Mouse (Mus musculus) G1E (cell line): ENCODE measurements around the gene Pear1. TPM values are rescaled to one million over a fixed set of nuclear protein-coding genes. Genes with fewer than 3 reads are reported as not detected.

Experiments
- ATAC-seq: 2 replicates; pipeline ENCODE4 v1.8.0; 2016; ENCODE audit warnings: mild to moderate bottlenecking; ENCODE audit not compliant: insufficient number of reproducible peaks, poor library complexity, low FRiP score, severe bottlenecking; ENCODE audit errors: extremely low read depth
- DNase-seq: peaks from one replicate; pipeline ENCODE4 v3.0.0; 2012; ENCODE audit warnings: low spot score
- H3K27me3 ChIP-seq: 2 replicates; pipeline ENCODE4 v1.6.1; 2012; ENCODE audit warnings: mild to moderate bottlenecking, low read length, inconsistent platforms; ENCODE audit not compliant: insufficient read depth
- H3K36me3 ChIP-seq: replicated peaks from 2 replicates; pipeline ENCODE3; 2012; ENCODE audit warnings: mild to moderate bottlenecking, inconsistent platforms
- H3K4me1 ChIP-seq: 2 replicates; pipeline ENCODE4 v1.6.1; 2012; ENCODE audit warnings: low read depth, low read length, inconsistent platforms, mixed read lengths; ENCODE audit not compliant: insufficient read depth
- H3K4me3 ChIP-seq: 2 replicates; pipeline ENCODE4 v1.5.1; 2012; ENCODE audit warnings: low read depth, mild to moderate bottlenecking, inconsistent platforms, low read length, moderate library complexity, mixed read lengths
- H3K9me3 ChIP-seq: replicated peaks from 2 replicates; pipeline ENCODE4 v1.6.1; 2012; ENCODE audit warnings: inconsistent platforms
- CTCF ChIP-seq: IDR thresholded peaks from 2 replicates; pipeline ENCODE4 v1.5.1; 2012; ENCODE audit warnings: low read depth, low read length, inconsistent platforms, mixed read lengths
- GATA1 ChIP-seq: IDR thresholded peaks from 2 replicates; pipeline ENCODE4 v1.6.1; 2012; ENCODE audit warnings: borderline replicate concordance, low read length, inconsistent platforms, mixed read lengths
- GATA2 ChIP-seq: IDR thresholded peaks from 2 replicates; pipeline ENCODE4 v1.6.1; 2012; ENCODE audit warnings: low read depth, low read length, inconsistent platforms, borderline replicate concordance
- POLR2AphosphoS5 ChIP-seq: IDR thresholded peaks from 2 replicates; pipeline ENCODE4 v1.6.1; 2012; ENCODE audit warnings: low read depth, low read length, inconsistent platforms; ENCODE audit not compliant: insufficient replicate concordance
- TAL1 ChIP-seq: conservative IDR thresholded peaks from 2 replicates; pipeline ENCODE4 v1.6.1; 2012; ENCODE audit warnings: low read depth, low read length, inconsistent platforms, mixed read lengths
- polyA plus RNA-seq: library from polyadenylated mRNA; stranded (reverse); fragments of >175 nt; gene quantifications from 2 replicates; pipeline ENCODE4 v1.2.3, GENCODE M21; 2012
- total RNA-seq, 2 experiments: library from RNA; stranded (forward) in 1 of 2; stranded (reverse) in 1 of 2; fragments of 200-1000 nt in 1 of 2; fragments of >200 nt in 1 of 2; fragmentation: Nextera tagmentation in 1 of 2; gene quantifications; 2 replicates each; pipeline ENCODE4 v1.2.3; 2014 to 2017

Pear1 gene
- total and polyA plus RNA-seq, 3 experiments: 0.05 TPM; not detected in 2

DNA sequence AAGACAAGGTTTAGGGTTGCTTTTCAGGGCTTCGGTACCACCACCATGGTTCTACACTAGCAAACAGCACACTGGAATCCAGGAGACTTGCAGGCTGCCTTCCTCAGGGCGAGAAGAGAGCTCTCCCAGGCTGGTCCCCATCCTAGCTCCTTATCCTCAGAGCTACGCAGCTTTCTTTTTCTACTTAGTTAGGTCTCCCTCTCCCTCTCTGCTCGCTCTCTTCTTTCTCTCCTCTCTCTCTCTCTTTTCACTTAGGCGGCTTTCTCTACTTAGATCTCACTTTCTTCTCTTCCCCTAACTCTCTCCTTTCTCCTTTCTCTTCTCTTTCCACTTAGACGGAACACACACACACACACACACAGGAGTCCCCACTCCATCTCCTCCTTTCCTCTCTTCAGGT is 55.7 kb downstream of the Pear1 start:
- no peaks in the 10 kb centered on the region for H3K9me3 ChIP-seq
- H3K27me3 ChIP-seq: peaks cover 50% of the 10 kb centered on the region
- no peaks in the 10 kb centered on the region for H3K36me3 ChIP-seq
- no peak overlapping the region for H3K4me3 ChIP-seq
- TF ChIP-seq GATA2 (no peak), GATA1 (no peak), TAL1 (no peak), CTCF (no peak), POLR2AphosphoS5 (no peak)
- peaks cover 3% of the 10 kb centered on the region for H3K4me1 ChIP-seq
- DNase-seq (no peak), ATAC-seq (no peak)

DNA sequence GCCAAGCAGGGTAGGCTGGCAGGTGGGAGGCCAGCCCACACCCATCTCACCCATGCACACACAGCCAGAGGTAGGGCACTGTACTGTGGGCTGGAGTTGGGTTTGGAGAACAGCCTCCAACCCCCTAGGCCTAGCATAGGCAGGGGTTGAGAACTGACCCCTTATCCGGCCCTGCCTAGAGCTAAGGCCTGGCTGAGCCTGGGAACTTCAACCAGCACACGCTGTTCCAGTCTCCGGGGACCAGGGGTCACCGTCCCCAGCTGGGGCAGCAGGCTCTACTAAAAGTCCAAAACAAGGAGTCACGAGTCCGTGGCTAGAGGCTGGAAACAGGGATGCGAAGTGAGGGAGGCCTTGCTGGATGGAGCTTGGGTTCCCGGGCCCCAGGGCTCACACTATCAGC is 56.3 kb downstream of the Pear1 start:
- DNase-seq: no peak
- TF ChIP-seq TAL1: no peak
- TF ChIP-seq POLR2AphosphoS5: no peak
- TF ChIP-seq CTCF: no peak
- no peak for TF ChIP-seq GATA1
- no peak for TF ChIP-seq GATA2
- Histone ChIP-seq H3K4me1 (peaks cover 3% of the 10 kb centered on the region), H3K9me3 (no peaks in the 10 kb centered on the region), H3K27me3 (peaks cover 49% of the 10 kb centered on the region), H3K4me3 (no peak overlapping the region), H3K36me3 (no peaks in the 10 kb centered on the region)
- ATAC-seq: no peak

DNA sequence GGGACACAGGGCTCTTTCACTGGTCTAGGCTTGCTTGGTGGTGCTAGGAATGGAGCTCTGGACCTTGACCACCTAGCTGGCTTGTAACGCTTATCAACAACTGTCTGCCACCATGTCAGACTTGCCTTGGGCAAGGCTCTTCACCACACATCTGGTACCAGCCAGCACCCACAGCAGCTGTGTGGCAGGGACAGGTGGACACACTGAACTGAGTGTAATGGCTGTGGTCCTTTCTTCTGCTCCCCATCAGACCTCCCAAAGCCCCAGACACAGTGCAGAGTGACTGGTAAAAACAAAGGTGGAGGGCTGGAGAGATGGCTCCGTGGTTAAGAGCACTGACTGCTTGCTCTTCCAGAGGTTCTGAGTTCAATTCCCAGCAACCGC is 57.8 kb downstream of the Pear1 start:
- Histone ChIP-seq H3K4me1 (peaks cover 3% of the 10 kb centered on the region), H3K27me3 (peaks cover 36% of the 10 kb centered on the region), H3K36me3 (no peaks in the 10 kb centered on the region), H3K4me3 (no peak overlapping the region), H3K9me3 (no peaks in the 10 kb centered on the region)
- no peak for TF ChIP-seq TAL1
- TF ChIP-seq CTCF: no peak
- no peak for TF ChIP-seq POLR2AphosphoS5
- no peak for TF ChIP-seq GATA2
- TF ChIP-seq GATA1: no peak
- no peak for ATAC-seq
- no peak for DNase-seq

DNA sequence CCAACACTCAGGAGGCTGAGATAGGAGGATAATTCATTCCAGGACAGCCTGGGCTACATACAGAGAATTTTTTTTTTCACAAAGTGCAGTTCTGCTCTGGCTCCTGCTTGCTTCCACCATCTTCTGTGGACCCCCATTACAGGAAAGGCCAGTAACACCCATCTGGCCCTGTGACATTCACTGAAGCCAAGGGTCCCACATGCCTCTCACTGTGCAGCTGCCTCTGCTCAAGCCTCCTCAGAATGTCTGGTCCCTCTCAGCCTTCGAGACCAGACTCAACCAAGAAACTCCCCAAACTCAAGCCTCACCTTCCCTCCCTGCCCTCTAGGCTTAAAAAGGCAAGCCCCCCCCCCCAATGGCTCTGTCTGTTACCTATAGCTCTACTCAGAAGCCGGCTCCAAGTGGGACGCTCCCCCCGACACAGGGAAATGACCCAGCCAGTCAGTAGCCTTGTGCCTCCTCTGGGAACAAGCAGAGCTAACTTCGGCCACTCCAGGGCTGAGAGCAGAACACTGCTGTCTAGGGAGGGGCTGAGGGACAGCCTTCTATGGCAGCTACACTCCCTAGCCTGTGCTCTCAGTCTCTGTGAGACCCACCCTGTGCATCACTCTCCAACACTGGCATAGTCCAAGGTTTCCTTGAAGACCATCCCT is 58.3 kb downstream of the Pear1 start:
- no peak for DNase-seq
- ATAC-seq: no peak
- Histone ChIP-seq H3K4me3 (no peak overlapping the region), H3K4me1 (peaks cover 3% of the 10 kb centered on the region; the same call in 1 of the 2 replicates), H3K9me3 (no peaks in the 10 kb centered on the region), H3K36me3 (no peaks in the 10 kb centered on the region), H3K27me3 (peaks cover 34% of the 10 kb centered on the region)
- TF ChIP-seq POLR2AphosphoS5 (no peak), CTCF (no peak), GATA1 (no peak), TAL1 (no peak), GATA2 (no peak)

DNA sequence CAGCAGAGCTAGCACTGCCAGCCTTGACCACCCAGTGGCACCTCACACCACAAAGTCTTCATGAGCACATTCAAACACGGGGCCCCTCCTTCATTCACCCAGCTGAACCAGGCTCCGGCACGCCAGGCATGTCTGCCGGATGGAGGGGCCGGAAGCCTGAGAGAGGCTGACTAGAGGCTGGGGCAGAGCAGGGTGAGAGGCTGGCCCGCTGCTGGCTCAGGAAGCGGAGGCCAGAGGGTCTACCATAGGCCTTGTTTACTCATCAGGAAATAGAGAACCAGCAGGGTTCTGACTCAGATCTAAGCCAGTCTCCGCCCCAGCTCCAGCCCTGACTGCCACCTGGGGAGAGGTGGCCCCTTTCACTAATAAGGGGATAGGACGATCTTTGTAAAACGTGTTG is 59.0 kb downstream of the Pear1 start:
- H3K9me3 ChIP-seq: no peaks in the 10 kb centered on the region
- no peak for DNase-seq
- H3K4me3 ChIP-seq: no peak overlapping the region
- ATAC-seq: no peak
- TF ChIP-seq TAL1 (no peak), GATA2 (no peak), GATA1 (no peak), POLR2AphosphoS5 (no peak), CTCF (no peak)
- H3K4me1 ChIP-seq: peaks cover 3% of the 10 kb centered on the region; the same call in 1 of the 2 replicates
- H3K36me3 ChIP-seq: no peaks in the 10 kb centered on the region
- peaks cover 34% of the 10 kb centered on the region for H3K27me3 ChIP-seq

DNA sequence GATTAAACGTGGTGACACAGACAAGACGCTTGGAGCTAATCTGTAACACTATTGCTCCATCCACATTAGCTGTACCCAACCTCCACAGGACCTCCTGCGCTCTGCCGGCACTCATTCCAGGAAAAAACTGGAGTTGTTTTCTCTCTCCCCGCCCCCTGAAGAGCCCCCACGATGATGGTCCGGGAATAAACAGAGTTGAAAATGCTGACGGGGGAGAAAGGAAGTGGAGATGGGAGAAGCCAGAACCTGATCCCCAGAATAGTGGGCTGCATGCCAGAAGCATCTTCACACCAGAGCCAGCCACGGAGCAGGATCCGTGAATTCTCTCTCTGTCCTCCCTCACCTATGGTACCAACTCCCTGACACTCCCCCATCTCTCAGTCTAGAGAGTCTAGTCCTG is 59.6 kb downstream of the Pear1 start:
- no peak for DNase-seq
- Histone ChIP-seq H3K27me3 (peaks cover 34% of the 10 kb centered on the region), H3K4me3 (no peak overlapping the region), H3K4me1 (peaks cover 3% of the 10 kb centered on the region; the same call in 1 of the 2 replicates), H3K9me3 (no peaks in the 10 kb centered on the region), H3K36me3 (no peaks in the 10 kb centered on the region)
- no peak for TF ChIP-seq GATA2
- TF ChIP-seq GATA1: no peak
- no peak for TF ChIP-seq CTCF
- TF ChIP-seq POLR2AphosphoS5: no peak
- no peak for TF ChIP-seq TAL1
- no peak for ATAC-seq
